Mouse (Mus musculus): ENCODE measurements around the gene Col25a1. TPM values are rescaled to one million over a fixed set of nuclear protein-coding genes. Genes with fewer than 3 reads are reported as not detected.

The Col25a1 gene
- polyA plus RNA-seq, 1 experiment from 2014 or later = 3.6 TPM

- Histone ChIP-seq H3K4me1 (no peaks in the 10 kb centered on the region), H3K4me2 (no peak overlapping the region), H3K9me3 (no peaks in the 10 kb centered on the region), H3K27me3 (replicated peaks) (no peaks in the 10 kb centered on the region), H3K36me3 (no peaks in the 10 kb centered on the region), H3K4me3 (replicated peaks) (no peak overlapping the region), H3K27ac (no peak overlapping the region), H3K9ac (no peak overlapping the region)
- ATAC-seq (ENCODE audit: insufficient read depth, low FRiP score, low read depth) = peak; percentile 22; the same call in 1 of the 2 replicates
- 49% methylated on average over 2 of the region's 2 CpGs for WGBS
Measured at GRCm38 (mm10) chr3:130260316-130260715, 129.0 kb downstream of the Col25a1 start.

GRCm38 (mm10) chr3:130265104-130265503 is 133.8 kb downstream of the Col25a1 start:
- no peak overlapping the region for H3K4me2 ChIP-seq
- H3K4me1 ChIP-seq = no peaks in the 10 kb centered on the region
- H3K27ac ChIP-seq = no peak overlapping the region
- no peaks in the 10 kb centered on the region for H3K9me3 ChIP-seq
- WGBS = 71% methylated on average over 9 of the region's 9 CpGs
- no peaks in the 10 kb centered on the region for H3K27me3 ChIP-seq (replicated peaks)
- H3K9ac ChIP-seq = no peak overlapping the region
- ATAC-seq (ENCODE audit: insufficient read depth, low FRiP score, low read depth) = no peak
- no peak overlapping the region for H3K4me3 ChIP-seq (replicated peaks)
- H3K36me3 ChIP-seq = no peaks in the 10 kb centered on the region

GRCm38 (mm10) chr3:130270509-130270908 is 139.2 kb downstream of the Col25a1 start:
- H3K9me3 ChIP-seq = no peaks in the 10 kb centered on the region
- ATAC-seq (ENCODE audit: insufficient read depth, low FRiP score, low read depth) = no peak
- H3K9ac ChIP-seq = no peak overlapping the region
- no peaks in the 10 kb centered on the region for H3K27me3 ChIP-seq (replicated peaks)
- H3K4me2 ChIP-seq = no peak overlapping the region
- no peaks in the 10 kb centered on the region for H3K4me1 ChIP-seq
- no peaks in the 10 kb centered on the region for H3K36me3 ChIP-seq
- WGBS = 86% methylated on average over 3 of the region's 3 CpGs
- no peak overlapping the region for H3K4me3 ChIP-seq (replicated peaks)
- no peak overlapping the region for H3K27ac ChIP-seq

- H3K4me1 ChIP-seq = no peaks in the 10 kb centered on the region
- no peaks in the 10 kb centered on the region for H3K36me3 ChIP-seq
- no peak overlapping the region for H3K4me3 ChIP-seq (replicated peaks)
- no peak overlapping the region for H3K4me2 ChIP-seq
- 78% methylated on average over 2 of the region's 2 CpGs for WGBS
- H3K9ac ChIP-seq = no peak overlapping the region
- H3K27me3 ChIP-seq (replicated peaks) = no peaks in the 10 kb centered on the region
- no peak overlapping the region for H3K27ac ChIP-seq
- no peaks in the 10 kb centered on the region for H3K9me3 ChIP-seq
- no peak for ATAC-seq (ENCODE audit: insufficient read depth, low FRiP score, low read depth)
Measured at GRCm38 (mm10) chr3:130273949-130274348, 142.6 kb downstream of the Col25a1 start.

- no peak overlapping the region for H3K4me3 ChIP-seq (replicated peaks)
- no peaks in the 10 kb centered on the region for H3K9me3 ChIP-seq
- H3K27ac ChIP-seq = no peak overlapping the region
- H3K4me1 ChIP-seq = no peaks in the 10 kb centered on the region
- H3K27me3 ChIP-seq (replicated peaks) = no peaks in the 10 kb centered on the region
- ATAC-seq (ENCODE audit: insufficient read depth, low FRiP score, low read depth) = no peak
- H3K36me3 ChIP-seq = no peaks in the 10 kb centered on the region
- 71% methylated on average over 10 of the region's 10 CpGs for WGBS
- no peak overlapping the region for H3K4me2 ChIP-seq
- H3K9ac ChIP-seq = no peak overlapping the region
Measured at GRCm38 (mm10) chr3:130278298-130279050, 147.2 kb downstream of the Col25a1 start.

- ATAC-seq (ENCODE audit: insufficient read depth, low FRiP score, low read depth) = no peak
- H3K9ac ChIP-seq = no peak overlapping the region
- no peak overlapping the region for H3K27ac ChIP-seq
- H3K4me1 ChIP-seq = no peaks in the 10 kb centered on the region
- H3K36me3 ChIP-seq = no peaks in the 10 kb centered on the region
- WGBS = 48% methylated on average over 11 of the region's 11 CpGs
- no peaks in the 10 kb centered on the region for H3K27me3 ChIP-seq (replicated peaks)
- H3K4me3 ChIP-seq (replicated peaks) = no peak overlapping the region
- no peaks in the 10 kb centered on the region for H3K9me3 ChIP-seq
- H3K4me2 ChIP-seq = no peak overlapping the region
Measured at GRCm38 (mm10) chr3:130283011-130283760, 151.9 kb downstream of the Col25a1 start.

GRCm38 (mm10) chr3:130288102-130288501 is 156.8 kb downstream of the Col25a1 start:
- Histone ChIP-seq H3K27me3 (replicated peaks) (no peaks in the 10 kb centered on the region), H3K4me2 (no peak overlapping the region), H3K4me3 (replicated peaks) (no peak overlapping the region), H3K9me3 (no peaks in the 10 kb centered on the region), H3K4me1 (no peaks in the 10 kb centered on the region), H3K36me3 (no peaks in the 10 kb centered on the region), H3K27ac (no peak overlapping the region), H3K9ac (no peak overlapping the region)
- ATAC-seq (ENCODE audit: insufficient read depth, low FRiP score, low read depth) = no peak
- 77% methylated on average over 2 of the region's 2 CpGs for WGBS

- Histone ChIP-seq H3K27ac (no peak overlapping the region), H3K9me3 (no peaks in the 10 kb centered on the region), H3K27me3 (replicated peaks) (no peaks in the 10 kb centered on the region), H3K4me2 (no peak overlapping the region), H3K4me3 (replicated peaks) (no peak overlapping the region), H3K36me3 (no peaks in the 10 kb centered on the region), H3K9ac (no peak overlapping the region), H3K4me1 (no peaks in the 10 kb centered on the region)
- no peak for ATAC-seq (ENCODE audit: insufficient read depth, low FRiP score, low read depth)
- WGBS = 71% methylated on average over 4 of the region's 4 CpGs
Measured at GRCm38 (mm10) chr3:130288756-130289155, 157.5 kb downstream of the Col25a1 start.

GRCm38 (mm10) chr3:130289220-130289619 is 157.9 kb downstream of the Col25a1 start:
- Histone ChIP-seq H3K4me2 (no peak overlapping the region), H3K36me3 (no peaks in the 10 kb centered on the region), H3K9ac (no peak overlapping the region), H3K27ac (no peak overlapping the region), H3K27me3 (replicated peaks) (no peaks in the 10 kb centered on the region), H3K9me3 (no peaks in the 10 kb centered on the region), H3K4me3 (replicated peaks) (no peak overlapping the region), H3K4me1 (no peaks in the 10 kb centered on the region)
- no peak for ATAC-seq (ENCODE audit: insufficient read depth, low FRiP score, low read depth)
- 90% methylated on average over 3 of the region's 3 CpGs for WGBS

GRCm38 (mm10) chr3:130290175-130290574 is 158.9 kb downstream of the Col25a1 start:
- Histone ChIP-seq H3K4me3 (replicated peaks) (no peak overlapping the region), H3K9me3 (no peaks in the 10 kb centered on the region), H3K27ac (no peak overlapping the region), H3K27me3 (replicated peaks) (no peaks in the 10 kb centered on the region), H3K4me1 (no peaks in the 10 kb centered on the region), H3K4me2 (no peak overlapping the region), H3K36me3 (no peaks in the 10 kb centered on the region), H3K9ac (no peak overlapping the region; the same call in 1 of the 2 replicates)
- WGBS = 60% methylated on average over 6 of the region's 6 CpGs
- ATAC-seq (ENCODE audit: insufficient read depth, low FRiP score, low read depth) = no peak

- no peaks in the 10 kb centered on the region for H3K36me3 ChIP-seq
- H3K9ac ChIP-seq = no peak overlapping the region
- no peaks in the 10 kb centered on the region for H3K27me3 ChIP-seq (replicated peaks)
- no peaks in the 10 kb centered on the region for H3K4me1 ChIP-seq
- 89% methylated on average over 5 of the region's 5 CpGs for WGBS
- H3K27ac ChIP-seq = no peak overlapping the region
- H3K4me3 ChIP-seq (replicated peaks) = no peak overlapping the region
- no peak overlapping the region for H3K4me2 ChIP-seq
- no peaks in the 10 kb centered on the region for H3K9me3 ChIP-seq
- ATAC-seq (ENCODE audit: insufficient read depth, low FRiP score, low read depth) = no peak
Measured at GRCm38 (mm10) chr3:130290672-130291071, 159.4 kb downstream of the Col25a1 start.

- ATAC-seq (ENCODE audit: insufficient read depth, low FRiP score, low read depth) = no peak
- Histone ChIP-seq H3K4me1 (no peaks in the 10 kb centered on the region), H3K9me3 (no peaks in the 10 kb centered on the region), H3K36me3 (no peaks in the 10 kb centered on the region), H3K27me3 (replicated peaks) (no peaks in the 10 kb centered on the region), H3K27ac (no peak overlapping the region), H3K4me2 (no peak overlapping the region), H3K9ac (no peak overlapping the region), H3K4me3 (replicated peaks) (no peak overlapping the region)
- 87% methylated on average over 5 of the region's 5 CpGs for WGBS
Measured at GRCm38 (mm10) chr3:130291926-130292325, 160.6 kb downstream of the Col25a1 start.
